Mouse (Mus musculus) embryonic stem cell, embryonic (primary cell): ENCODE measurements around the gene Rorc.

ENCODE experiments used
- CTCF ChIA-PET, 4 experiments: fragments of 300-600 bp in 2 of 4; fragments of 350-600 bp in 2 of 4; sonication (Branson Sonifier 250); formaldehyde crosslinking; loops; one replicate each; lab custom pipeline; 2022; ENCODE audit warnings: inconsistent platforms in 2 of 4; lab: Charles Lee
- POLR2A ChIA-PET, 4 experiments: fragments of 300-600 bp in 2 of 4; fragments of 350-600 bp in 2 of 4; sonication (Branson Sonifier 250); formaldehyde crosslinking; loops; one replicate each; lab custom pipeline; 2022; ENCODE audit warnings: antibody characterized with exemption in 4 of 4, inconsistent platforms in 1 of 4; lab: Charles Lee

Gene Rorc

DNA sequence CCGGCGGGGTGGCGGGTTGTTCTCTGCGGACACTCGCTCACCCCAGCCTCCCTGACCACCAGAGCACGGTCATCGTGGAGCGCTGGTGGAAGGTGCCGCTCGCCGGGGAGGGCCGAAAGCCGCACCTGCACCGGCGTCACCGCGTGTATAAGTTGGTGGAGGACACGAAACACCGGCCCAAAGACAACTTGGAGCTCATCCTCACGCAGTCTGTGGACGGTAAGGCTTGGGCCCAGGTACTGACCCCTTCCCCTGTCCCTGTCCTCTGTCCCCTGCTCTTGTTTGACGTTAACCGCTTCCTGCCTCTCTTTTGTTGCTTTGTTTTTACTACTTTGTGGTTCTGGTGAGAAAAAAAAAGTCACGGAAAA is 71.0 kb downstream of the Rorc start, which contains the start of gene Oaz3:
TSS of gene Oaz3 (minus strand) at position 319 of the 368 bp plus-strand sequence.
- ChIA-PET POLR2A (interaction anchor here (0.6 to 4.8 kb wide), 26 partner anchors 11 to 1069 kb away, joined by 3 to 42 read pairs (median 4); partner anchors contain the start of genes Tdrkh (in 1 of the 4) and Tuft1 (in 1 of the 4)), CTCF (interaction anchor here in 3 of 4 experiments (0.6 to 2.1 kb wide), 7 partner anchors 12 to 464 kb away, joined by 3 to 11 read pairs (median 6); partner anchors contain the start of gene Tdrkh (in 1 of the 3))
